Mouse (Mus musculus) G1E-ER4 (cell line): ENCODE measurements around the gene Lrriq4. TPM values are rescaled to one million over a fixed set of nuclear protein-coding genes. Genes with fewer than 3 reads are reported as not detected.
"Not testable (repeated sequence)": the region's sequence is repeated elsewhere in the genome, so short reads cannot be mapped to it uniquely, and the experiment has no call there.

Experiments
- GATA1 ChIP-seq: IDR thresholded peaks from one replicate; pipeline ENCODE4 v1.8.0; 2012; ENCODE audit warnings: low read length, inconsistent platforms
- polyA plus RNA-seq: library from polyadenylated mRNA; stranded (reverse); fragments of >175 nt; gene quantifications from 2 replicates; pipeline ENCODE4 v1.2.3, GENCODE M21; 2012

Gene Lrriq4
- polyA plus RNA-seq, 1 experiment: not detected

GRCm38 (mm10) chr3:30647440-30648090 lies 3.3 kb downstream of the Lrriq4 start, which contains the start of gene Lrrc34:
Gene Lrrc34 (minus strand): TSS chr3:30647869.
- no peak for TF ChIP-seq GATA1

GRCm38 (mm10) chr3:30648466-30648865 lies 4.2 kb downstream of the Lrriq4 start:
- TF ChIP-seq GATA1: no peak

GRCm38 (mm10) chr3:30650062-30650841 lies 5.9 kb downstream of the Lrriq4 start:
- no peak for TF ChIP-seq GATA1

- TF ChIP-seq GATA1: no peak
These were observed 11.6 kb downstream of the Lrriq4 start for GRCm38 (mm10) chr3:30655937-30656336.

GRCm38 (mm10) chr3:30658486-30658885 lies 14.2 kb downstream of the Lrriq4 start:
- TF ChIP-seq GATA1: no peak

GRCm38 (mm10) chr3:30683190-30683589 lies 38.9 kb downstream of the Lrriq4 start:
- TF ChIP-seq GATA1: no peak

GRCm38 (mm10) chr3:30687216-30687615 lies 42.9 kb downstream of the Lrriq4 start:
- no peak for TF ChIP-seq GATA1

GRCm38 (mm10) chr3:30690976-30691375 lies 46.7 kb downstream of the Lrriq4 start:
- TF ChIP-seq GATA1: no peak

- no peak for TF ChIP-seq GATA1
These were observed 51.4 kb downstream of the Lrriq4 start for GRCm38 (mm10) chr3:30695661-30696060.

- no peak for TF ChIP-seq GATA1
These were observed 52.0 kb downstream of the Lrriq4 start for GRCm38 (mm10) chr3:30696346-30696745.

GRCm38 (mm10) chr3:30697891-30698290 lies 53.6 kb downstream of the Lrriq4 start:
- no peak for TF ChIP-seq GATA1

- TF ChIP-seq GATA1: not testable (repeated sequence)
These were observed 55.6 kb downstream of the Lrriq4 start, which contains the start of gene Lrrc31 for GRCm38 (mm10) chr3:30699711-30700505. Gene Lrrc31 (minus strand): TSS chr3:30699843.

- TF ChIP-seq GATA1: no peak
These were observed 61.7 kb downstream of the Lrriq4 start for GRCm38 (mm10) chr3:30705977-30706376.

GRCm38 (mm10) chr3:30706614-30707276 lies 62.4 kb downstream of the Lrriq4 start:
- peak; percentile 15 for TF ChIP-seq GATA1

GRCm38 (mm10) chr3:30710191-30710590 lies 65.9 kb downstream of the Lrriq4 start:
- no peak for TF ChIP-seq GATA1
